Mouse (Mus musculus): ENCODE results near the gene Wiz. TPM values are rescaled to one million over a fixed set of nuclear protein-coding genes. Genes with fewer than 3 reads are reported as not detected.

The Wiz gene
- 10 to 100 TPM; 13.5 to 14.1 (median 13.6) TPM for total RNA-seq (2022)

DNA sequence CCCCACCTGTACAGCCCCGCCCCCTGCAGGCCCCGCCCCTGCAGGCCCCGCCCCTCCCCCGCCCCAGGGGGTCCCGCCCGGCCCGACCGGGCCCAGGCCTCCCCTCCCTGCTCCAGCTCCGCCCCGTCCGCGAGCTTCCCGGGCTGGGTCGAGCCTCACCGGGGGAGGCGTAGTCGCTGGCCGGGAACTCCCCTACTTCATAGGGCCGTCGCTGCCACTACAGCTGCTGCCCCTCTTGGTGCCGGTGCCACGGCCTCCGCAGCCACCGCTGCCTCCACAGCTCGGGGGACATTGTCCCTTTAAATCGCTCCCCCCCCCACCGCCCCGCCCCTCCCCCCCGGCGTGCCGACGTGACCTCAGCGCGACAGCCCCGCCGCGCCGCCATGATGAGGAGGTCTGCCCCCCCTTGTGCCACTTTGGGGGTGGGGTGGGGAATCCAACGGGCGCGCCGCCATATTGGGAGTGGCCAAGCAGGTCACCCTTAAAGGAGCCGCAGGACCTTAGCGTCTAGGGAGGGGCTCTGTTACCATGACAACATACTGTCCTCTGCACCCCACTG, at the start of gene Wiz:
Wiz (minus strand) TSS at position 339 of the 559 bp plus-strand sequence.
- DNase-seq (ENCODE audit: low spot score in 2 of 2), result peak; percentile 92 to 94

DNA sequence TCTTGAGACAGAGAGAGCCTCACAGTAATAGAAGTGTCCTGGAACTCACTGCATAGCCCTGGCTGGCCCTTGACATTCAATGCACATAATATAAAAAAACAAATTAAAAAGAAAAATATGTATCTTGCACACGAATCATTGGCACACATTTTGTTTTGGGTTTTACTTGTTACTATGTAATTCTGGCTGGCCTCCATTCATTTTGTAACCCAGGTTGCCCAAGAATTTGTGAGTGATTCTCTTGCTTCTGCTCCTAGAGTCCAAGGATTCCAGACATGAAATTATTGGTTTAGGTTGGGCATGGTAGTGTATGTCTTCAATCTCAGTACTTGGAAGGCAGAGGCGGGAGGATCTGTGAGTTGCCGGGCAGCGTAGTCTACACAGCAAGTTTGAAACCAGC, 47.9 kb upstream of the Wiz start:
- DNase-seq (ENCODE audit: low spot score in 2 of 2), result no peak

DNA sequence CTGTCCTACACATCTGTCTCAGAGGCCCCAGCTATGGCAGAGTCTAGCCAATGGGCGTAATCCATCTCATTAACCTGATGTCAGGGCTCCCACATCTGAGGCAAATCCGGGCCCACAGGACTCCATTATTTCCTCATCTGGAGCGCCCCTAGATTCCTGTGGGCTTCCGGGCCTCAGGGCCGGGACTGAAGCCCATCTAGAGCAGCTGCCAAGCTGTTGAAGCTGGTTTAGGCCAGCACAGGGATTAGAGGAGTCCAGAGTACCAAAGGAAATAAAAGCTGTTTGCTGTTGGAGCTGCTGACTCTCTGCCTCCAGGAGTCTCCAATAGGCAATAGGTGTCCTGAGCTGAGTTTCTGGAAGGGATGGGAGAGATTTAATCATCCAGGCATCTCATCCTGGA, 45.9 kb upstream of the Wiz start:
- DNase-seq (ENCODE audit: low spot score in 2 of 2), result no peak

DNA sequence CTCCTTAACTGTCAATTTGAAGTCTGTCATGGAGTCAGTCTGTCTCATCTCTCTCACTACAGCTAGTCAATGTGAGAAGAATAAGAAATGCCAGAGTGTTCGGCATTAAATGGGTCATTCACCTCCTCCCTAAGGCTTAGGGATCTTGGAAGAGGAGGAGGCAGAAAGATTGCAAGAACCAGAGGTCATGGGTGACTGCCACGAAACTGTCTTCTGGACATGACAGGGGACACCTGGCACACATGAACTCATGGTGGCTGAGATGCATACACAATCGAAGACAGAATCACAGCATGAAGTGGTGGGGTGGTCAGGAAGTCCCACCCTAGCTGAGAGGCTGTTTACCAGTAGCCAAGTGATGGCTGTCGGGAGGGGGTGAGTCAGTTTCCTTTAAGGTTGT, 45.1 kb upstream of the Wiz start:
- no peak for DNase-seq (ENCODE audit: low spot score in 2 of 2)

DNA sequence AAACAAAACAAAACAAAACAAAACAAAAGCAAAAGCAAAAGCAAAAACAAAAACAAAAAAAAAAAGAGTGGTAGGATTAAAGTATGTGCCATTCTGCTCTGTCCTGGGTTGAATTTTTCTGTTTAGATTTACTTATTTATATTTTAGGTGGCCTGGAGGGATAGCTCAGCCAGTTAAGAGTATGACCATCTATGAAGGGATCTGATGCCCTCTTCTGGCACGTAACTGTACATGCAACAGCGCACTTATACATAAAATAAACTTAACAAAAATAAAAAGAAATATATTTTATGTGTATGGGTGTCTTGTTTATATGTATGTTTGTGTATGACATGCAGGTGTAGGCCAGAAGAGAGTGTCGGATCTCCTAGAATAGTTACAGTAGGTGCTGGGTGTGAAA, 42.7 kb upstream of the Wiz start:
- DNase-seq (ENCODE audit: low spot score in 2 of 2), result no peak

DNA sequence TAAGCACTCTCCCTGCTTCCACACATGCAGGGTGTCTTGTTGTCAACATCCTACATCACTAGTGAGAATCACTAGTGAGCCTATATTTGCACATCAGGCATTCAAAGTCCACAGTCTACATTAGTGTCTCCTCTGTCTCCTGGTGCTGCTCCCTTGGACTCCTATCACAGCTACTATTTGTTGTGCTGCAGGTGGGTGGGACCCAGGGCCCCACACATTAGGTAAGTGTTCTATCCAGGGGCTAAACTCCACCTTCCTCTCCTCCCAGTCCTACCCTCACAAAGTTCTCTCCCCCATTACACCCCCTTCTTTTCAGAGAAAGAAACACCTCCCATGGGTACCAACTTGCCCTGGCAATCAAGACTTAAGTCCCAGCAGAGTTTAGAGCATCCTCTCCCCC, 37.4 kb upstream of the Wiz start:
- no peak for DNase-seq (ENCODE audit: low spot score in 2 of 2)

DNA sequence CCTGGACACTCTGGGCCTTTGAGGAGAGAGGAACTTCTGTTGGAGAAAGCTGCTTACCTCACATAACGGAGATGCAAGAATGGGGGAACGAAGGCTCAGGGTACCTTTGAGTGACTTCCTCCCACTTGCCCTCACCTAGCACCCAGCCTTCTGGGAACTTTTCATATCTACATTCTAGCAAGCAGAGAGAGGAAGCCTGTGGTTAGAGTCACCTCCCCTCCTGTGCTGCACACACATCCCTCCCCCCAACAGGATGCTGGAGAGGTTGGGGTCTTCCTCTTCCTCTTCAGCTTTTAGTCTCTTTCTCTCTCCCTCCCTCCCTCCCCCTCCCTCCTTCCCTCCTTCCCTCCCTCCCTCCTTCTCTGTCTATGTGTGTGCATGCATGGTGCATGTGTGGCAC, 34.8 kb upstream of the Wiz start, which contains the start of gene Pglyrp2:
Pglyrp2 (minus strand) TSS at position 134 of the 400 bp plus-strand sequence.
- no peak for DNase-seq (ENCODE audit: low spot score in 2 of 2)

DNA sequence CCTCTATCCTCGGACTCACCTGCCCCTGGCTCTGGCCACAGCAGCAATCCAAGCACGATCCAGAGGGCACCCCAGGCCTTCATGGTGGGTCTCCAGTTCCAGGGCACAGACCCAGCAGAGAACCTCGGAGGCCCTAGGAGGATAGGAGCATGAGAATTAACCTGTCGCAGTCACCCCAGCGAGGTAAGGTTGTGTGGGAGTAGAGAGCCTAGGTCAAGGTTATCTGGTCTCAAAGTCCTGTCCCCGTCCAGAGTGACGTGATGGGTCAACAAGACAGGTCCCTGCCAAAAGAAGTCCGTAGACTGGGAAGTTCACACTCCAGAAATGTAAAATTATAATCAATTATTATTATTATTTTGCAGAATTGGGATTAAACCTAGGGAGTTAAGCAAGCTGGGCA, 31.5 kb upstream of the Wiz start:
- no peak for DNase-seq (ENCODE audit: low spot score in 2 of 2)

DNA sequence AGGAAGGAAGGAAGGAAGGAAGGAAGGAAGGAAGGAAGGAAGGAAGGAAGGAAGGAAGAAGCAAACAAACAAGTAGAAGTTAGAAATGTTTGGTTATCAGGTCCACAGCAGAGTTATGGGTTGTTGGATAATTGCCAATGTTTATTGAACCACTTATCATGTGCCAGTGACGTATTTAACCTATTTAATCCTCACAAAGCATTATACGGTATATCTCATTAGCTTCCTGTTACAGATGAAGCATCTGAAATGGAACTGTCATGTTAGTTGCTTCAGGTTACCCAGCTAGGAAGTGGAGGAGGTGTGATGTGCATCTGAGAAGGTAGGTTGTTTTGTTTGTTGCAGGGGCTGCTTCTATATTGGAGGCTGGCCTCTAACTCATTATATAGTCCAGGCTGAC, 30.8 kb upstream of the Wiz start:
- DNase-seq (ENCODE audit: low spot score in 2 of 2), result no peak

DNA sequence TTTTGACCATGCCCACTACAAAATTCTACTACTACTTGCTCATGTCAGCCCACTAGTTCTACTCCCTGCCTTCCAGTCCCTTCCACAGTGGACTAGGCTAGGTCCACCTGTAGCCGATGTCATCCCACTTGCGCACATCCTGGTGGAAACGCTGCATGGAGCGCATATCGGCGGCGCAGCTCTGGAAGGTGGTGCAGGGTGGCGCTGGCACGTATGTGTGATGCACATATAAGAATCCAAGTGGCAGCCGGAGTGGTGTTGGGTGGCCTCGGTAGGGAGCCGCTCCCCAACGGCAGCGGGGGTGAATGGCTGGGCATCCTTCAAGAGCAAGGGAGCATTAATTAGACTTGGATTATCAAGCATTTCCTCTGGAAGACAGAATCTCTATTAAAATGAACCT, 27.5 kb upstream of the Wiz start:
- no peak for DNase-seq (ENCODE audit: low spot score in 2 of 2)

DNA sequence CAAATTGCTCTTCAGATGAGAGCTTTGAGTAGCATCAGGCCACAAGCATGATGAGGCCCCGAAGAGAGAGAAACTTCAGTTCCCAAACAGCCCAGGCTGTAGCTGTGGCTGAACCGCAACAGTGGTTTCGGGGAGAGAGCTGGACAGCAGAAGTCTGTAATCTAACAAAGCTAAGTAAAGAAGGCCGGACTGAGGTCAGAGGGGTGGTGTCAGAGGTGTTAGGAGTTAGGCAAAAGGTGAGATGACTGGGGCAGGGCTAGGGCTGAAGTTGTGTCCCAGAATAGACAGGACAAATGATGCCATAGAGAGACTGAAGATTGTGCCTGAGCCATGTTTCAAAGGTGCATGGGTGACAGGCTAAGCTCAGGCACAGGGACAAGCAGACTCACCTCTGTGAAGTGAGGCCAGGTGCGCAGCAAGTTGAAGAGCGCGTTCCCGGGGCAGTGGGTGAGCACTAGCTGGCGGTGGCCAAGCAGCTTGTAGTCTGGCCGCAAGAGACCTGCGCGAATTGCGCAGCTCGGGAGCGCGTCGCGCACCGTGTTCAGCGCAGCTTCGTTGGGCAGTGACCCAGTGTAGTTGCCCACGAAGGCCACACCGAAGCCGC, 26.3 kb upstream of the Wiz start:
- DNase-seq (ENCODE audit: low spot score in 2 of 2), result no peak

DNA sequence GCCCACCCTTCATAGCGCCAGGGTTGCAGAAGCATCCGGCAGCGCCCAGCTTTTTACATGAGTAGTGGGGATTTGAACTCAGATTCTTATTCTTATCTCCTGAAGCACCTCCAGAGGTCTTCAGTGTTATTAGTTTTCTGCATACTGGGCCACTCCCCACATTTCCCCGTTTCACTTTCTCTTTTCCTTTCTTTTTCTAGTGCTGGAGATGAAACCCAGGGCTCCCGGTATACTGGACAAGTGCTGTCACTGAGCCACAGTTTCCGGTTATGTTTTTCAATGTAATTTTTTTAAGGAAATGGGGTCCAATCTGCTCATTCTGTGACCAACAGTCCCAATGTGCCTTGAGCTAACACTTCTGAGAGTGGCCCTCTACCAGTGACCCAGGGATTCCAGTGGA, 22.7 kb upstream of the Wiz start:
- no peak for DNase-seq (ENCODE audit: low spot score in 2 of 2)

DNA sequence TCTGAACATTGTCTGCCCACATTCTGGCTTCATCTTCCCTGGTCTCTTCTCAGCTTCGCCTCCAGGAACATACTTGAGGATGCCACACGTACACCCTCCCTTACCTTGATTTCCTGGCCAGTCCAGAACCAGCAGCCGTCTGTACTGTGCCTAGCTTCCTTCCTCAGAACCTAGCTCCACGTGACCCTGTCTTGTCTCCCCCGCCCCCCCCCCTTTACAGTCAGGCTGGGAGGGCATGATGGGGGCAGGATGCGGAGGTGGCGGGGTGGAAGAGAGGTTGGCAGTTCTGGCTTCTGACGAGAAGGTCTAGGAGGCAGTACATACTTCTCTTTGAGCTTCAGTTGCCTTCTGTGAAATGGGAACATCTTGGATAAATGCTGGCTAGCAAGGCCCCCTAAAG, 14.2 kb upstream of the Wiz start, which contains the start of gene Rasal3:
Rasal3 (minus strand) TSS at position 167 of the 400 bp plus-strand sequence.
- DNase-seq (ENCODE audit: low spot score in 2 of 2), result no peak

DNA sequence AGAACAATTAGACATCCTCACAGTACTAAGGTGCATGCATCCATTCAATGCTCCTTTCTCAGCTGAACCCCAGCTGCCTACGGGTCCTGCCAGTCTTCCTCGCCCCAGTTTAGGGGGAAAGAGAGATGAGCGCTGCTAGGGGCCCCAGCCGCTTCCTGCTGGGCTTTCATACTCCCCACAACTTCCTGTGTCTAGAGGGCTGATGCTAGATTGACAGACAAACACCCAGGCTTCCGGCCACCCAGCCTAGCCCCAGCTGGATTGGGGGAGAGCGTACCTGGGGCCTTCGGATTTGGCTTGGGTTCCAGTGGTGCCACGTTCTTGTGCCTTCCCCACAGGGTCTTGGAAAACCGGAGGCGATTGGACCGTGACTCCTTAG, 13.5 kb upstream of the Wiz start:
- no peak for DNase-seq (ENCODE audit: low spot score in 2 of 2)

DNA sequence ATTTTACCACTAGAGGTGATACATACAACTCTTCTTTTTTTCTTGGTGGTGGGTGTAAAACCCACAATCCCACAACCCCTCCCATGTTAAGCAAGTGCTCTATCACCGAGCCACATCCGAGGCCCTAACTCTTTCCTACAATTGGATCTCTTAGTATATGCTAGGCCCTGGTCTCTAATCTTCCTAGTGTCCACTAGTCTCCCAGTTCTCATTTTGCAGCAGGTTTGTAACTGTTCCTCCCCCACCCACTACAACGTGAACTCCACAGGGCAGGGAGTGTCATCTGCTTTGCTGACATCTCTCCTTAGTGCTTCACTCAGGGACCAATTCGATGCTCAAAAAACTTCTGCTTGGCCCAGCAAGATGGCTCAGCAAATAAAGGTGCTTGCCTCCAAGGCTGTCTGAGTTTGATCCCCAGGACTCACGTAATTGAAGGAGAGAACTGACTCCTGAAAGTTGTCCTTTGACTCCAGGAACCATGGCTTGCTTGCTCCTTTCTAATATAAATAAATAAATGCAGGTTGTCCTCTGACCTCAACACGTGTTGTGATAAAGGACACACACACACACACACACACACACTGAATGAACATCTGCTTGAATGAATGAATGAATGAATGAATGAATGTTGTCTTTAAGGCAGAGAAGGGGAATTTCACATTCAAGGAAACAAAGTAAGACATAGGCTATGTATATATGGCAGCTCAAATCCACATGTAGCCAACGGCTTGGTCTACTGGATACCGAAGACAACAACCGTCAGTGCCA, 13.0 kb upstream of the Wiz start:
- no peak for DNase-seq (ENCODE audit: low spot score in 2 of 2)

DNA sequence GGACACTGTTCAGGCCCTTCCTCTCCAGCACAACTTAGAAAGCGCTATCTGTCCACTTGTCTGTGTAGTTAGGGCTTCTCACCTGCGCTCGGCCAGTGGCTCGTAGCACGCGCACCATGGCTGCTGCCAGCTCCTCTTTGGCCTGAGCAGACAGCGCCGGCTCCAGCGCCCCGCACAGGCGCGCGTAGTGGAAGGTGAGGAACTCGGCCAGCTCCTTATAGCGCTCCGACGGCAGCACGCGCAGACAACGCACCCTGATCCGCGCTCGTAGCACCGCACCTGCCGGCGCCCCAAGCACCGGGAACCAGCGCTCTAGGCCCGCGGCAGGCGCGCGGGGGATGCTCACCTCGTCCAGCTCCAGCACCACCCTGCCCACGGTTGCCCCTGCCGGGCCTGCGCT, 7.0 kb upstream of the Wiz start:
- no peak for DNase-seq (ENCODE audit: low spot score in 2 of 2)

DNA sequence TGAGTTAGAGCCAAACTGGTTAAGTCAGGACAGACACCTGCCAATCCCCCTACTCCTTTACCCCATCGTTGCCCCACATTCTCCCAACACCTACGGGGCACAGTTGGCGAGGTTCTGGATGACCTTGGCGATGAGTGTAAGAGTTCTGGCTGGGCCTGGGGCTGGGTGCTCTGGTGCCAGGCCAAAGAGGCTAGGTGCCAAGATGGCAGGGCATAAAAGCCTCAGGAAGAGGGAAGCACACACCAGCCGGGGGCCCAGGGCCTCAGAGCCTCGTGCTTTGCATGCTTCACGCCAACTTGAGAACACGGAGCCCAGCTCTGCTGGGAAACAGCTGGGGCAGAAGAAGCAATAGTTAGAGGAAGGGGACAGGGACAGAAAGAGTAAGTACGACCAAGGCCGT, 4.7 kb upstream of the Wiz start:
- no peak for DNase-seq (ENCODE audit: low spot score in 2 of 2)

DNA sequence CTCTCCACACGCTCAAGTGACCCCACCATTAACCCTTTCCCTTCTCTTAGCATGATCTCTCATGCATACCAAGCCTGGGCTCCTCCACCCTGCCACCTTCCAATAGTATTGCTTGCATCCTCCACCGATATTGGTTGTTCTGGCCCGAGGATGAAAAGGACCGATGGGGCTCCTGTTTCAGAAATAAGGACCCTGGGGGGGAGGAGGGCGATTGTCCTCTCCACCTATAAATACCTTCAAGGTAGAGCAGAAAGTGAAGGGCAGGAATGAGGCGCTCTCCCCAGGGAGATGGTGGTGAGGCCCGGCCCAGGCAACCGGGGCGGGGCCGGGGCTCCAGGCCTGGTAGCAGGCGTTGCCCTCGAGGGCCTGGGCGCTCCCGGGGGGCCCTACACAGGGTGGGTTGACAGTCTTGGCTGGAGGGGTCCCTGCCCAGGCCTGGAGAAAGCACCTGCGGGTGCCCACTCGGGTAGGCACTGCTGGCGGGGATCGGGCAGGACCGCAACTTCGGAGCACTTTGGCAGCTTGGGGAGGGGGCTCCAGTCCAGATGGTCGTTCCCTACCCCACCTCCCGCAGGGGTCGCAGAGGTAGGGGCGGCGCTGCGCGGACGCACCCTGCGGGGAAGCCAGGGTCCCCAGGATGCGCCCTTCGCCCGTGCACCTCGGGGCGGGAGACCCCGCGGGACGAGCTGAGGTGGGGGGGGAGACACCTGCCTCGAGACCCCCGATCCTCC, 704 bp downstream of the Wiz start:
- no peak for DNase-seq (ENCODE audit: low spot score in 2 of 2)

DNA sequence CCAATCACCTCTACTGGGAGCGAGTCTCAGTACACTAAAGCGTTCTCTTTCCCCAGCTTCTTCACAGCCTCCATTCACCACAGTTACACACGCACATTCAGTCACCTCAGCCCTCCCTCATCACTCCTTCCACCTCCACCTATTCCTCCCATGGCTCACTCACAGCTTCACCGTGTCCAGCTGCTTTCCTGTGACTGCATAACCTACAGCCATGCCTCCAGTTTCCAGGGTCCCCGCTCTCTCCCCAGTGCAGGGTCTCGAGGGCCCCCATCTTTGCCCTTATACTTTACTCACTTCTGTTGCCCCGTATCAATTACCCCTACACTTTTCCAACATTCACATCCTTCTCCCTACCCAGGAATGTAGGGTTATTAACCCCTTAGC, 1.3 kb downstream of the Wiz start:
- no peak for DNase-seq (ENCODE audit: low spot score in 2 of 2)

DNA sequence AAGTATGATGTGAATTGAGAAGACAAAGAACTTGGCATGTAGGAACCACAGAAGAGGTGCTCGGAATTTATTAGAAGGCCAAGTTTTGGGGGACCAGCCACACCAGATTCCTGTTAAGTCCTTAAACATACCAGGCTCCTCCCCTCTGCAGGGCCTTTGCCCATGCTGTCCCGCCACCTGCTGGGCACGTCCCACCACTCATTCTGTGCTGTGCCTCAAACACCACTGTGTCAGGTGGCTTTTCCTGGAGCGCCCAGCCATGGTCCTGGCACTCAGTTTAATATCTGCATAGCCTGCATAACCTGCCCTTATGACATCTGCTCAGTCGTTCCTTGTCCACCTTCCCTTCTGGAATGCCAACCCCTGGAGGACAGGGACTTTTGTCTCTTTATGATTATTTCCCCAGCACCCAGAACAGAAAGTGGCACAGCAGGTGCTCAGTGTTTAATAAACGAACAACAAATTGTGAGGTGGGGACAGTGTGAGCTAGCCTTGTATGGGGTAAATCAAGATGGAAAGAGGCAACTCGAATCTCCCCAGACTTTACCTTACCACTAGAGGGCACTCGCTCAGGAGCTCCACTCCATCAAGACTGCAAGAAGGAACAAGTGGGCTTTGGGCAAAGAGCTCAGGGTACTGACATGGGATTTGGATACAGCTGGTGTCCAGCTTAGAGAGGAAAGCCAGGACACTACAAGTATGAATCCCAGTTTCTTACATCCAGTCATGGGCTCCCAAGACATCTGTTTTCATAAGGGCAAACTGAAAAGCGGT, 2.4 kb downstream of the Wiz start:
- DNase-seq (ENCODE audit: low spot score in 2 of 2), result no peak

DNA sequence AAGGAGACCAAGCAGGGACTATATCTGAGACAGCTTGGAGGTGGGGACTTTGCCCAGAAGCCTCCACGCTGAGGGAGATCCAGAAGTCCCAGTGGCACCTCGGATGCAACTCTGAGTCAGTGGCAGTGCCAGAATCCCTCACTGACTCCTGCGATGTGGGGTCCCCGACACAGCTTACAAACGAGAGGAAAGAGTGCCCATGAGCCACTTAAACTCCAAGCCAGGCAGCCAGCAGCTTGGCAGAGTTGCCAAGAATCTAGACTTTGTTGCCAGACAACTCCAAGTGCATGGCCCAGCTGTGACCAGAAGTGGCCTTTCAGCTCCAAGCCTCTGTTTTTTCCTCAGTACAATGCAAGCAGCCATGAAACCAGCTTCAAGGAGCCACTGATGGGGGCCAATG, 5.6 kb downstream of the Wiz start:
- no peak for DNase-seq (ENCODE audit: low spot score in 2 of 2)

DNA sequence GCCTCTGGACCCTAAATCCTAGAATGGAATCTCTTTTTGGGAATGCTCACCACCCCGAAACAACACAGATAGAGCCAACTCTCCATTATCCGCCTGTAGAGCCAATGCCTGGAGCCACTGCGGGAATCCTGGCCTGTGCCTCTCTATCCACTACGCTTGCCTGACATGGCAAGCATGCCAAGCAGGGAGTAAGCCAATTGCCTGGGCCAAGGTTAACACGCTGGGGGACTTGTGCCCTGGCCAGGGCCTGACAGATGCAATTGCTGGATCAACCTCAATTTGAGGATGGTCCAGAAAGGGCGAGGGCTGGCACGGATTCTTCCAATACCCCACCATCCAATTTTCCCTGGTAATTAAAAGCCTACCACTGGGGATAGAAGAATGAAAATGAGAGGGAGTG, 6.7 kb downstream of the Wiz start:
- DNase-seq (ENCODE audit: low spot score in 2 of 2), result no peak
